Mouse (Mus musculus) megakaryocyte, adult 5-6 weeks (primary cell): ENCODE data around the gene Abca13. TPM values are rescaled to one million over a fixed set of nuclear protein-coding genes. Genes with fewer than 3 reads are reported as not detected.

Experiments used
- ATAC-seq: 2 replicates; pipeline ENCODE4 v1.8.0; 2016; ENCODE audit warnings: mild to moderate bottlenecking, inconsistent platforms; ENCODE audit not compliant: poor library complexity, severe bottlenecking
- total RNA-seq, 2 experiments: library from RNA; stranded (forward) in 1 of 2; stranded (reverse) in 1 of 2; fragments of 153-499, 151-499 nt in 1 of 2; fragments of 221-1000, 200-1000 nt in 1 of 2; gene quantifications; 2 replicates each; pipeline versions ENCODE4 v1.2.3 to v1.2.4; 2015 to 2017

Gene Abca13
- total RNA-seq, 2 experiments from 2014 or later: 13.4 to 14.7 TPM

GRCm38 (mm10) chr11:9647272-9647671 lies 455.5 kb downstream of the Abca13 start:
- no peak for ATAC-seq

- ATAC-seq: no peak; the same call in 1 of the 2 replicates
These were observed 456.2 kb downstream of the Abca13 start for GRCm38 (mm10) chr11:9647991-9648390.

GRCm38 (mm10) chr11:9666648-9667255 lies 475.0 kb downstream of the Abca13 start:
- ATAC-seq: no peak

- ATAC-seq: no peak; the same call in 1 of the 2 replicates
These were observed 477.7 kb downstream of the Abca13 start for GRCm38 (mm10) chr11:9669430-9669829.

- no peak for ATAC-seq
These were observed 493.2 kb downstream of the Abca13 start for GRCm38 (mm10) chr11:9684952-9685351.

- ATAC-seq: no peak
These were observed 513.4 kb downstream of the Abca13 start for GRCm38 (mm10) chr11:9705190-9705589.

- no peak for ATAC-seq
These were observed 536.2 kb downstream of the Abca13 start for GRCm38 (mm10) chr11:9727810-9728490.

GRCm38 (mm10) chr11:9731300-9731699 lies 539.6 kb downstream of the Abca13 start:
- no peak for ATAC-seq

Other genes starting within 250 kb of the Abca13 start
- gene Pkd1l1, start 218.7 kb upstream of the Abca13 start, total RNA-seq (2015): not detected in 2 replicates
- gene Pkd1l1, start 218.7 kb upstream of the Abca13 start, total RNA-seq (2017): 0.04 TPM in 1 of 2 replicates, not detected in the other
- gene Hus1, start 180.8 kb upstream of the Abca13 start, total RNA-seq (2015): 8.7 and 14.4 TPM in 2 replicates
- gene Hus1, start 180.8 kb upstream of the Abca13 start, total RNA-seq (2017): 8.4 and 8.7 TPM in 2 replicates
- gene Gm11992, start 143.3 kb upstream of the Abca13 start, total RNA-seq (2015): 0.49 and 0.50 TPM in 2 replicates
- 0.29 TPM in 1 of 2 replicates, not detected in the other for gene Gm11992, start 143.3 kb upstream of the Abca13 start, total RNA-seq (2017)
- gene Sun3, start 143.0 kb upstream of the Abca13 start, total RNA-seq (2015): not detected in 2 replicates
- not detected in 2 replicates for gene Sun3, start 143.0 kb upstream of the Abca13 start, total RNA-seq (2017)
- 2.4 and 3.0 TPM in 2 replicates for gene Upp1, start 73.8 kb upstream of the Abca13 start, total RNA-seq (2015)
- gene Upp1, start 73.8 kb upstream of the Abca13 start, total RNA-seq (2017): 3.8 and 4.5 TPM in 2 replicates